Mouse (Mus musculus) liver, postnatal 0 days (tissue): ENCODE measurements around the gene Plscr2.

Experiments used
- CTCF ChIP-seq: sonication (generic); IDR thresholded peaks from 2 replicates; pipeline ENCODE4 v1.5.1; 2016; ENCODE audit warnings: antibody characterized with exemption, low read depth
- EP300 ChIP-seq: IDR thresholded peaks from 2 replicates; pipeline ENCODE4 v1.6.1; 2016; ENCODE audit warnings: antibody characterized with exemption, low read depth, mild to moderate bottlenecking

- TF ChIP-seq CTCF (no peak), EP300 (no peak)
Observed at GRCm38 (mm10) chr9:92229833-92230205, 45.6 kb upstream of the Plscr2 start.
